In the genomic region with DNA sequence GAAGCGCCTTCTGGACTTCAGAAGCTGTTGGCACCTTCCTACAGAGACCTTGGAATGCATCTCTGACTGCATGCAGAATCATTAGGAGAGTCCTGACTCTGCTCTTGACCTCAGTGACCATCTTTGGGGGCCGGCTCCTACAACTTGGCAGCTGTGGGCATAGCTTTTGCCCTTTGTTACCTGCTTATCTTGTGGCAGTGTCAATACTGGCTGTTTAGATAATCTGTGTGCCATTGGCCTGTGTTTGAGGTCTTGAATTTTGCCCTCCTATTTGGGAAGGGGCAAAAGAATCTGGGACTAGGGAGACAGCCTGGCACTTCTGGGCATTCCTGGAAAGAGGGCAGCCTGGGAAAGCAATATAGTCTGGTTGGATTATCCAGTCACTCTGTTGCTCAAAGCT, we compare ENCODE assay signal across 35 mouse cellular contexts.
"Had no signal": no experiment of that assay in that cellular context is flagged by ENCODE, and none has a peak within 500 bp of the region (broad histone marks: within the 10 kb centered on the region; RNA-seq: fewer than 3 reads in every experiment).

No protein-coding gene starts in this region.

- DNase-seq: heart, postnatal 10 days; heart, postnatal 14 days; heart, postnatal 36 days; heart, postnatal 4 days; kidney, adult 11 months; kidney, adult 18-20 months; kidney, adult 2 months; kidney, adult 8-10 months; kidney, adult 9 months; kidney, postnatal 10 days; kidney, postnatal 14 days; kidney, postnatal 25 days; kidney, postnatal 36 days; kidney, postnatal 4 days; layer of hippocampus, adult 9-11 months; layer of hippocampus, postnatal 36 days had no signal

- ATAC-seq: hindbrain, embryonic 16.5 days; hindbrain, postnatal 0 days; inflammation-experienced regulatory T-cells, adult 6 months; intestine, embryonic 15.5 days; intestine, embryonic 16.5 days; intestine, postnatal 0 days had no signal

- H3K4me3 ChIP-seq: heart, embryonic 10.5 days; heart, embryonic 12.5 days; heart, embryonic 13.5 days; heart, embryonic 15.5 days; hindbrain, embryonic 10.5 days; hindbrain, embryonic 12.5 days; hindbrain, embryonic 13.5 days; hindbrain, embryonic 15.5 days; intestine, embryonic 15.5 days; kidney, embryonic 15.5 days; layer of hippocampus, adult 2 months had no signal

- H3K36me3 ChIP-seq: heart, embryonic 10.5 days; heart, embryonic 12.5 days; heart, embryonic 13.5 days; heart, embryonic 15.5 days; hindbrain, embryonic 10.5 days; hindbrain, embryonic 12.5 days; hindbrain, embryonic 13.5 days; hindbrain, embryonic 15.5 days; intestine, embryonic 15.5 days; kidney, embryonic 15.5 days had no signal

- H3K27ac ChIP-seq: heart, embryonic 10.5 days; heart, embryonic 13.5 days; heart, embryonic 15.5 days; hindbrain, embryonic 10.5 days; hindbrain, embryonic 12.5 days; hindbrain, embryonic 13.5 days; hindbrain, embryonic 14.5 days; hindbrain, embryonic 15.5 days; hindbrain, postnatal 0 days; intestine, embryonic 15.5 days; kidney, embryonic 15.5 days; kidney, postnatal 0 days; layer of hippocampus, adult 2 months had no signal

- H3K9me3 ChIP-seq: heart, embryonic 10.5 days; heart, embryonic 12.5 days; heart, embryonic 13.5 days; heart, embryonic 15.5 days; hindbrain, embryonic 10.5 days; hindbrain, embryonic 12.5 days; hindbrain, embryonic 13.5 days; hindbrain, embryonic 15.5 days; intestine, embryonic 15.5 days; kidney, embryonic 15.5 days had no signal

- H3K27me3 ChIP-seq: heart, embryonic 12.5 days; hindbrain, embryonic 15.5 days had no signal

- H3K4me2 ChIP-seq: heart, embryonic 11.5 days; heart, embryonic 12.5 days; heart, embryonic 13.5 days; heart, embryonic 15.5 days; hindbrain, embryonic 12.5 days; hindbrain, embryonic 13.5 days; hindbrain, embryonic 14.5 days; hindbrain, embryonic 15.5 days; intestine, embryonic 15.5 days; kidney, embryonic 15.5 days had no signal

- H3K9ac ChIP-seq: heart, embryonic 12.5 days; heart, embryonic 13.5 days; heart, embryonic 15.5 days; hindbrain, embryonic 12.5 days; hindbrain, embryonic 13.5 days; hindbrain, embryonic 14.5 days; hindbrain, embryonic 15.5 days; intestine, embryonic 15.5 days; kidney, embryonic 15.5 days had no signal

- H3K4me1 ChIP-seq: intestine, embryonic 15.5 days had no signal
